Mouse (Mus musculus) kidney, adult 2 months (tissue): ENCODE measurements around the gene Zfp53. TPM values are rescaled to one million over a fixed set of nuclear protein-coding genes. Genes with fewer than 3 reads are reported as not detected.

Experiments used
- DNase-seq: peaks from one replicate; pipeline ENCODE4 v3.0.0; 2021
- H3K27ac ChIP-seq: fragments of 200-500 bp; 2 replicates; pipeline ENCODE4 v1.5.1; 2012; ENCODE audit warnings: low read depth, low read length, control low read depth, inconsistent platforms; ENCODE audit not compliant: insufficient read depth
- H3K27me3 ChIP-seq: fragments of 200-500 bp; replicated peaks from 2 replicates; pipeline ENCODE4 v1.6.1; 2012; ENCODE audit warnings: mild to moderate bottlenecking, moderate library complexity, low read length, inconsistent platforms; ENCODE audit not compliant: control insufficient read depth, insufficient read depth
- H3K36me3 ChIP-seq: fragments of 200-500 bp; 2 replicates; pipeline ENCODE4 v1.6.1; 2012; ENCODE audit warnings: mild to moderate bottlenecking, moderate library complexity, low read length, inconsistent platforms; ENCODE audit not compliant: control insufficient read depth, insufficient read depth
- H3K4me1 ChIP-seq: fragments of 200-500 bp; 2 replicates; pipeline ENCODE4 v1.6.1; 2011; ENCODE audit warnings: low read length; ENCODE audit not compliant: control insufficient read depth, insufficient read depth
- H3K4me3 ChIP-seq: fragments of 200-500 bp; 2 replicates; pipeline ENCODE4 v1.5.1; 2011; ENCODE audit warnings: mild to moderate bottlenecking, low read depth, low read length, control low read depth; ENCODE audit not compliant: insufficient read depth
- CTCF ChIP-seq: fragments of 200-500 bp; conservative IDR thresholded peaks from 2 replicates; pipeline ENCODE4 v1.5.1; 2011; ENCODE audit warnings: low read depth, mild to moderate bottlenecking, control low read depth, low read length, moderate library complexity, mixed read lengths; ENCODE audit not compliant: insufficient read depth, insufficient read length
- POLR2A ChIP-seq: fragments of 200-500 bp; IDR thresholded peaks from one replicate; pipeline ENCODE4 v1.6.1; 2011; ENCODE audit warnings: low read depth, low read length, control low read depth
- WGBS: fragments of 180-500 bp; shearing (Covaris S2); methylation state at CpG from one replicate; pipeline ENCODE4 v1.1.7; 2018; 5-methylcytosine and 5-hydroxymethylcytosine counted together
- polyA plus RNA-seq: library from polyadenylated mRNA; depleted of rRNA; stranded (reverse); fragments of >200 nt; gene quantifications from 2 replicates; pipeline ENCODE4 v1.2.3, GENCODE M21; 2012; rRNA removed

The Zfp53 gene
- polyA plus RNA-seq = 1.0 and 1.2 TPM in 2 replicates

GRCm38 (mm10) chr17:21488760-21489499 is at the start of gene Zfp53:
Gene Zfp53, plus strand, starts transcription at chr17:21488998.
- H3K4me1 ChIP-seq = peaks cover 3% of the 10 kb centered on the region; the same call in 1 of the 2 replicates
- DNase-seq = peak; percentile 95
- no peaks in the 10 kb centered on the region for H3K36me3 ChIP-seq
- TF ChIP-seq POLR2A (peak; percentile 53), CTCF (no peak)
- H3K27ac ChIP-seq = peak within 1 kb of the TSS; percentile 12; the same call in 1 of the 2 replicates
- H3K27me3 ChIP-seq = no peaks in the 10 kb centered on the region
- under 1% methylated on average over 34 of the region's 34 CpGs for WGBS
- peak within 1 kb of the TSS; percentile 59 for H3K4me3 ChIP-seq

GRCm38 (mm10) chr17:21449669-21450068 is 39.1 kb upstream of the Zfp53 start:
- Histone ChIP-seq H3K4me3 (peak overlapping the region; percentile 90), H3K27me3 (no peaks in the 10 kb centered on the region), H3K27ac (peak overlapping the region; percentile 90), H3K4me1 (no peaks in the 10 kb centered on the region), H3K36me3 (no peaks in the 10 kb centered on the region)
- WGBS = under 1% methylated on average over 3 of the region's 3 CpGs
- DNase-seq = peak; percentile 91
- TF ChIP-seq CTCF (peak; percentile 53), POLR2A (no peak)

GRCm38 (mm10) chr17:21450138-21450704 is 38.6 kb upstream of the Zfp53 start, which contains the start of gene Zfp51:
Gene Zfp51, plus strand, starts transcription at chr17:21450374.
- under 1% methylated on average over 26 of the region's 26 CpGs for WGBS
- Histone ChIP-seq H3K27me3 (no peaks in the 10 kb centered on the region; the same call in 1 of the 2 replicates), H3K27ac (peak within 1 kb of the TSS; percentile 94), H3K4me1 (no peaks in the 10 kb centered on the region), H3K4me3 (peak within 1 kb of the TSS; percentile 90), H3K36me3 (no peaks in the 10 kb centered on the region)
- TF ChIP-seq CTCF = no peak
- TF ChIP-seq POLR2A = peak; percentile 60
- peak; percentile 98 for DNase-seq

- Histone ChIP-seq H3K4me3 (no peak overlapping the region), H3K36me3 (peaks cover 5% of the 10 kb centered on the region), H3K27ac (no peak overlapping the region), H3K4me1 (no peaks in the 10 kb centered on the region), H3K27me3 (no peaks in the 10 kb centered on the region)
- no peak for TF ChIP-seq CTCF
- no peak for TF ChIP-seq POLR2A
- 90% methylated on average over 5 of the region's 5 CpGs for WGBS
- no peak for DNase-seq
Measured at GRCm38 (mm10) chr17:21463550-21463949, 25.2 kb upstream of the Zfp53 start.

- TF ChIP-seq CTCF (no peak), POLR2A (no peak)
- Histone ChIP-seq H3K4me3 (no peak overlapping the region), H3K4me1 (peaks cover 4% of the 10 kb centered on the region; the same call in 1 of the 2 replicates), H3K27ac (peak overlapping the region; percentile 56), H3K27me3 (no peaks in the 10 kb centered on the region), H3K36me3 (no peaks in the 10 kb centered on the region)
- no peak for DNase-seq
- 62% methylated on average over 3 of the region's 3 CpGs for WGBS
Measured at GRCm38 (mm10) chr17:21472032-21472652, 16.7 kb upstream of the Zfp53 start.

- H3K27me3 ChIP-seq = no peaks in the 10 kb centered on the region
- no peaks in the 10 kb centered on the region for H3K36me3 ChIP-seq
- peak overlapping the region; percentile 94 for H3K27ac ChIP-seq
- H3K4me1 ChIP-seq = peaks cover 4% of the 10 kb centered on the region; the same call in 1 of the 2 replicates
- H3K4me3 ChIP-seq = no peak overlapping the region
- TF ChIP-seq CTCF (no peak), POLR2A (no peak)
- no peak for DNase-seq
- WGBS = 61% methylated on average over 2 of the region's 2 CpGs
Measured at GRCm38 (mm10) chr17:21472653-21473307, 16.0 kb upstream of the Zfp53 start.
